Mouse (Mus musculus) lung, postnatal 14 days (tissue): Measurements from ENCODE around the gene Fam173b.

ENCODE experiments used
- DNase-seq: peaks from one replicate; pipeline ENCODE4 v3.0.0; 2021

The Fam173b gene

DNA sequence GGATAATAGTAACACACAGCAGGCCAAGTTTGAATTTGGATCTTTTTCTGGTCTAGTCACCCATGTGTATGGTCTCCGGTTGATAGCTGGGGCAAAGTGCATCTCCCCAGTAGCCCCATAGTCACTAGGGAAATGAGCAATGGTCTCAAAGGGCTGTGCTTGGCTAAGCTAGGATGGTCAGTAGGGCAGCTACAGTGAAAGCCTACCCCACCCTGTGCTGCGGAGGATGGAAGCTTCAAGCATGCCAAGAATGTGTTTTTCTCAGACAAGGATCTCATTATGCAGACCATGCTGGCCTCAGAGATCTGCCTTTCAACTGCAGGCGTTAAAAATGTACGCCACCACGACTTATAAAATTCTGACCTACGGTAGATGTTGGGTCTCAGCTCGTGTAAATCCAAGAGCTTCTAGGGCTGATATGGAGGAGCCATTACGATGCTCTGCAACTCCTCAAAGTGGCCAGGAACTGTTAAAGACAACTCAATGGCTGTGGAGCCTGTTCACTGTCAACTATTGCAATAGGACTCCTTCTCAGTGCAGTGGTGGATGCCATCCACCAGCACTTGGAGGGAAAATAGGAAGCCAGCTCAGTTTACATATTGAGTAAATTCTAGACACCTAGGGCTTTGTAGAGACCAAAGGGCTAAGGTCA lies 12.5 kb upstream of the Fam173b start:
- no peak for DNase-seq

DNA sequence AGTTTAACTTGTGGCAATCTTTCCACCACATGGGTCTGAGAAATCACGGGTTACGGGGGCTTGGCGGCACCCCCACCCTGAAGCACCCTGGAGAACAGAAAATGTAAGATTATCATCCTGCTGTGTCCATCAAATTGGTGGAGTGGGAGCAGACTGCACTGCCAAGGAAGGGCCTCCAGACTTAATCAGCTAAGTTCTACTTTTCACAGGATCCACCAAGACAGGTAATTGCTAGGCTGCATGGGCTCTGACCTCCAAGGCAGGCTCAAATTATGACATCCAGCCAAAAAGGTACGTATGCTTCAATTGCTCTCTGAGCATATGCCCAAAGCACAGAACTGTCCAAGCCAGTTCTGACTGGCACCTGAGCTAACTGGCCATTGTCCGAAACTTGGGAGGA lies 11.5 kb upstream of the Fam173b start:
- DNase-seq = no peak

DNA sequence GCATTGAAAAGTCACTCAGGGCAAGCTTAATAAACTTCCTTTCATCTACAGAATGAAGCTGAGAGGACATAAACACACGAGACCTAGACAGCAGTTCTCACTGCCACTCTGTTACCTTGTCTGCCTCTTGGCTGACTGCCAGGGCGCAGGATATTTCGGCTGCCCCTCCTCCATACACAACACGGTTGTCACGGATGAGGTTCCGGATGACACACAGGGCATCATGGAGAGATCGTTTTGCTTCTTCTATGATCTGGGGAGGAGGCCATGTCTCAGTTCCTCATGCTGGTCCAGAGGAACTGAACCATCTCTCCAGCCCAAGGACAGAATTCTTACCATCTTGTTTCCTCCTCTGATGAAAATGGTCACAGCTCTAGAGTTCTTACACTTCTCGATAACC lies 9.1 kb upstream of the Fam173b start:
- DNase-seq = no peak

DNA sequence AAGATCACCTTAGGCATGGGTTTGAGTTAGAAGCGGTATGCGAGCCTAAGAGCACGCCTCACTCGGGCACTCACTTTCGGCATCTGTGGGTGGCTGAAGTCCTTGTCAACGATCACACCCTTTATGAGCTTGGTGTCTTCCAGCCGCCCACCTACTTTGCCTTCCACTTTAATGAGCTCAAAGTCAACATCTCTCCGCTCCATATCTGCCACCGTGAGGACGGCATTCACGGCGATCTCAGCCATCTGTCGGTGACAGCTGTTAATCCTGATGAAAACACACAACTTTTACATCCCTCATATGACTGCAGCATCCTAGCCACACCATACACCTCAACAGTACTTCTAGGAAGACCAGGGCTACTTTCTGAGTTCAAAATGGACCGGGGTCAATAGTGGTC lies 7.4 kb upstream of the Fam173b start:
- no peak for DNase-seq

DNA sequence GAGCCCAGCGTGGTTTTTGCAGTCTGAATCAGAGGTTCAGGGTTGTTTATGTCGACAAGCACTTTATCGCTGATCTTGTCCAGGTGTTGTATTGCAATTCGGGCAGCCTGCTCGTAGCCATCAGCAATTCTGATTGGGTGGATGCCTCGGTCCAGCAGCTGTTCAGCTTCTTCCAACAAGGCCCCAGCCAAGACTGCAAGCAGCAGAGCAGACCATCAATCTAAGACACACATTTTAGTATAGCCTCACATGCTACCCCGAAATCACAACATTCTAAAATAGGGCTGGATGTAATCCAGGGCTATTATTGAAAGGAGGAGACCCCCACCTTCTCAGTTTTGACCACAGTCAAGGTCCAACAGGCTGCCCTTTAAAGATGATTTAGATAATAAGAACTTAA lies 6.0 kb upstream of the Fam173b start:
- DNase-seq = no peak

DNA sequence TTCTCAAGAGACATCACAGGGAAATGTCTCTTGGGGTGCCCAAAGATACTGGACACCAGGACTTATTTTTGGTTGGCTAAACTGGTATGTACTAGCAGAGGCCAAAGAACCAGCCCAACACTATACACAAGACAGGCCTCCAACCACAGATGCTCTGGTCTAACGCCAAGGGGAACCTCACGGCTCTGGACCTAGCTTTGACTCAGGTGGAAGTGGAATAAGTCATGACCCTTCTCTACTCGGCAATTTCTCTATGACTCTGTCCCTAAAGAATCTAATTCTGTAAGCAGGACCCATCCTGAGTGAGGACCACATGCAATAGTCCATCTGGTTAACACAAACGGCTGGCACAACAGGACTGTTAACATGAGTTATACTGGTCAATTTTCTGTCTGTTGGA lies 1.8 kb upstream of the Fam173b start:
- DNase-seq = no peak

DNA sequence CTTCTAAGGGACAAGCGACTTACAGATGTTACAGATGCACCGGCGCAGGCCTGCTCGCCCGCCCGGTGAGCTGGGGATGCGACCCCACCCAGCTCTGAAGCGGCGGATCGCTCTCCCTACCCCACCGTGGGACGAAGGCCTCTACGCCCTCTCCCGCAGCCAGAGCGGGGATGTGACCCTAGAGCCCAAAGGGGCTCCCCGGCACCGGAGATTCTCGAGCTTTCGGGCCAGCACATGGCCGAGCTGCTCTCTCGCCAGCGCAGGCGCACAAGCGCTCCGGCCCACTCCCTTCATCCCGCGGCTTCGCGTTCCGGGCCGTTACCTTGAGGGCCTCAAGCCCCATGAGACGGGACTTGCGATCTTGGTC lies 390 bp upstream of the Fam173b start:
- no peak for DNase-seq

DNA sequence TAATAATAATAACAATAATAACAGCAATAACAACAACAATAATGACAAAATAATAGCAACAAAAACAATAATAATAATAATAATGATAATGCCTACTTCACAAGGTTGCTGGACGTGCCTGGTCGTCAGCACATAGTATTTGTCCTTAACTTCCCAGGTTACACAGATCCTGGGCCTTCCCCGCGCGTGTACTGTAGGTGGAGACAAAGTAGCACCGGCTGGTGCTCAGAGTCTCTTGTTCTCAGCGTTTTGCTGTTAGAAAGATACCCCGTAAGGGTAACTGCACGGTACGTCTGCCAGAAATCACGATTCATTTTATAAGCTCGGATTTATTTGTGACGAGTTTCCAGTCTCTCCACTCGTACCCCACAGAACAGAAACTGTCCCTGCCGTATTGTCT lies 774 bp downstream of the Fam173b start:
- peak; percentile 45 for DNase-seq

DNA sequence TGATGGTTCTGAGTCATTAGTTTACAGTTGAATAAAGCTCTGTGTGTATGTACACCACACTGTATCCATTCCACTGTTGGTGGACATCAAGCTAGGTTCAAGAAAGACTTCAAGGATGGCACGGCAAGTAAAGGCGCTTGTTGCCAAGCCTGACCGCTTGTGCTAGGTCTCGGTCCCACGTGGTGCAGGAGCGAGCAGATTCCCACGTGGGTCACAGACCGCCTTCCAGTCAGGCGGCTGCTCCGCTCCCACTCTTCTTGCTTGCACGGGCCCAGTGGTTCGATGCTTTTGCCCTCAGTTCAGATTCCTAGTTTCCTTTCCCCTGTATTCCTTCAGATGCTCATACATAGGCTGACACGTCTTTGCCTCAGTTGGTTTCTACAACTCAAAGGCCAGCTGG lies 1.5 kb downstream of the Fam173b start:
- DNase-seq = no peak

DNA sequence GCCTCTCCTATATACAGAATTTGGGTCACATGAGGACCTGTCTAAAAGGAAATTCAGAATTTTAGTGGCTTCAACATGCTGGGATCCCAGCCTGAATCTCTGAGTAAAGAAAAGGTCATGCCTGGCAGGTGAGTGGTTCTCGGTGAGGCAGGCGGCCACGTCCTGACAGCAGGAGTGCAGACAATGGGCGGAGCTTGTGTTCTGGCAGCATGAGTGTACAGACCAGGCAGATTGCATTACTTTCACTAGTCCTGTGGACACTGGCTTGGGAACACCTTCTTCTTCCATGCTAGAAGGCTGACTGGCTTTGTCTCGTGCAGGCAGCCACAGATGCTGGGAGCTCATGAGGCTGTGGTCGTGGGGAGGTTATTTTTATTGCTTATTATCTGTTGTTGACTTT lies 5.2 kb downstream of the Fam173b start:
- peak; percentile 25 for DNase-seq

DNA sequence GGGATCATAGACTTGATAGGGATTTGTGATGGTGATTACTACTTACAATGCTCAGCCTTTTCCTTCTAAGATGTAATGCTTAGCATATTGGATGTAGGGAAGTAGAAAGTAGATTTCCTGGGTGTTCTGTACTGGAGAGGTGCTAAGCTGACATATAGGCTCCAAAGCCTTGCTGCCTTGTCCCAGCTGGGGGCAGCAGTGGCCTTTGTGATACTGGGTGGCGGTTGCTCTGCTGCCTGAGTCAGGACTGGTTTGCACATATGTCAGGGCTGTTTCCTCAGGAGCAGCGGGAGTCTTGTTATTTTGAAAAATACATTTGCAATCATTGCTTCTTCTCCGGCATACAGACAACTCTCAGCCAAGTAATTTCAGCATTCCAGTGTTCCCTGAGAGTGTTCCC lies 9.4 kb downstream of the Fam173b start:
- no peak for DNase-seq

DNA sequence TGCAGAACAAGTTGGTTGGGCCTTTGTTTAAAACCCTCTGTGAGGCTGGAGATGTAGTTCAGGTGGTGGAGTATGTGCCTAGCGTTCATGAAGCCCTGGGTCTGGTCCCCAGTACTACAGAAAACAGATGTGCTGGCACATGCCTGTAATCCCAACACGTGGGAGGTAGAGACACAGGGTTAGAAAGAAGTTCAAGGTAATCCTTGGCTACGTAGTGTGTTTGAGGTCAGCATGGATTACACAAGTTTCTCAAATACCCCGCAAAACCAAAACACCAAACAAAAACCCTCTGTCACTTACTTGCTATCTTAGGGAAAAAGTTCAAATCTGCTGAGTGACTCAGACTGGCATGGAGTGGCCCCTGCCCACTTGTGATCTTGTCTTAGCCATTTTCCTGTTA lies 10.3 kb downstream of the Fam173b start:
- no peak for DNase-seq

DNA sequence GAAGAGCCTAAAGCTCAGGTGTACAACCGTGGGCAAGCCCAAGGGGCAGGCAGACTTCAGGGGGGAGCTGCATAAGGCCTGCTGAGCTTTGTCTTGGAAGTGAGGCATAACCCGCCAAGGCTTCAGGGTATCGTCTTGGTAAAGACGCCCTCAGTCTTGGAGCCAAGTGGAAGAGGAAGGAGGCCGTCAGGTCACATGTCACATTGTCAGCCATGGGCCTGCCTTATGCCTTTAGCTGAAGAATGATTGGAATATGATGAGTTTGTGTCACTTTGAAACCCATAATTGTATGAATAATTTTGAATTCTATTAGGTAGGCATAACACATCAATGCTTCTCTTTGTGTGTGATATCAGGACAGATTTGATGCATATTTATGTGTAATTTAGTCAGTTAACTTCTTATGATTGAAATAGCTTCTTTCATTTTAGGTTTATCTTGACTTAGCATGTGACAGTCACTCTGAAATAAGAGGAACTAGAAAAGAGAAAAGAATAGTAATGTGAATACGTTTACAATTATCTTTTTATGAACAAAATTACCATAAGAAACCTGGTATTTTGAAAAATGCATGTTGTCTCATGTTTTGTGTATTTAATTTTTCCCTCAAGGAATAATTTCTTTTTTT lies 12.3 kb downstream of the Fam173b start:
- no peak for DNase-seq

DNA sequence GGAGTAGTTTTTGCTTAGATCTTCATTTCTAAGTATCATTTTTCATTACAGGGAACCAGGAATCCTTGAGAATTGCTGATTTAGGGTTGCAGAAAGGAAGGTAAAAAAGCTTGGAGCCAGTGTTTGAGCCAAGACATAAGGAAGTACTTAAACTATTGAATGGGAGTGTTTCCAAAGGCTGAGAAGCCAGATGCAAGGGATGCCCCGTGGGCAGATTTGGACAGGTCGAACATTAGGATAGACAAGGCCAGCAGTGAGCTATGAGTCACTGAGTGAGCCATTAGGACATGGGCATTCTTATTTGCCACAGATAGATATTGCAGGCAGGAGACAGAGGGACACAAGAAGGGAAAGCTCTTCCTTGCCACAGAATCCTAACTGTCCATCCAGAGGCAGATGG lies 13.0 kb downstream of the Fam173b start:
- no peak for DNase-seq

DNA sequence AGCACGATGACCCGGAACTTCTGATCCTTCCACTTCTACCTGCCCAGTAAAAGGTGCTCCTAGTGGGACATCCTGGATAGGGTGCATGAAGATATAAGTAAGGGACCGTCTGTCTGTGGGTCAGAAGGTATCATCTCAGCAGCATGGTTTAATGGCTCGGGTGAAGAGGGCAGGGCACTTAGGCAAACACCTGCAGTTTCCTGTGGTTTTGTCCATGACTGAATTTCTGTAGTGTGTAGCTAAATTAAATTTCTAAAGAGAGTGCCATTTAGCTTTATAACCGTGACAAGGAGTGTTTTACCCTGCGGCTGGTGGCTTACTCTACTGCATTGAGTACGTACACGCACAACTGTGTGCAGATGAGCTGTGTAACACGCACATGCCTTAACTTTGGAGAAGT lies 15.6 kb downstream of the Fam173b start:
- no peak for DNase-seq

DNA sequence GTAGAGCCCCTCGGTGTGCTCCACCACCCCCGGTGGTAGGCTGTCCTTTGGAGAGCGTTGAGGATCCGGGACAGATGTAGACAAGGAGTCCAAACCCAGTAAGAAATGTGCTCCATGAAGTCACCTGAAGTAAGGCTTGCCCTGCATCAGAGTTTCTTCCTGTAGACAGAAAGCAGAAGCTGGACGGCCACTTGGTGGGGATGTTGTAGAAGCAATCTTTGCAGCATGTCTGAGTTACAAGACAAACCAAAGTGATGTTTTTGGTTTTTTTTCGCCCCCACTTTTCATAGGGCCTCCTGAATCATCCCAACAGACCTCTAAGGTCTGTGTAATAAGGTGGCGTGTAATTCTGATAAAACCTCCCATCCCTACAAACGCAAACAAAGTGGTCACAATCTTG lies 17.9 kb downstream of the Fam173b start:
- no peak for DNase-seq

DNA sequence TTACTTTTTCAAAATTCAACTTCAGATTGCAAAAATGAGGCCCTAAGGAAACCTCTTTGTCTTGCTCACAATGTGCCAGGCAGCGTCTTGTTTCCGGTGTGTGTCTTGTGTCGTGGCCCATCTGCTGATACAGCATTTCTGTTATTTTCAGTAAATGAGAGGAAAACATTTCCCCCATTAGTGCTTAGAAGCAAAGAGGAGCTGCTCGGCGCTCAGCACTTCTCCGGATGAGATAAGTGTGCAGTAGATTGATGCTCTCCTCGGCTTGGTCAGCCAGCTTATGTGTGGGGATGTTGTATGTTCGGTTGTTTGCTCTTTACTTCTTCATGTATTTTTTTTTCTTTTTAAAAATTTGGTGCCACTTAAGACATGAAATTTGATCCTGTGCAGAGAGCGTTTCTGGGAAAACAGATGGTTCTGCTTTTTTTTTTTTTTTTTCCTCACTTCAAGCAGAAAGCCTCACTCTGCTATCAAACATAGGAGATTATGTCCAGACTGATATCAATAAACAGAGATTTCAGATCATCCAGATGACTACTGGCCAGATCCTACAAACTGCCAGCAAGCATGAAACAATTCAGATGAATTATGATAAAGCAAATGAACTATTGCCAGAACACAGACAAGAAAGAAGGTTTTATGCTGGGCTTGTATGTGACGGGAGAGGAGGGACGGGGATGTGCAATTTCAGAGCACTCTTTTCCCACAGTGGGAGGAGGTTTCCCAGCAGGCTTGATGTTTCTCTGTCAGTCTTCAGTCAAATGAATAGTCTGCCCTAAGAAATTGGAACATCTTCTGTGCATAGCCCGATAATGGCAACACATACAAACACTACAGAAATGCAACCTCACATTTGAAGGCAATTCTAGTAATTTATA lies 25.9 kb downstream of the Fam173b start:
- DNase-seq = no peak

DNA sequence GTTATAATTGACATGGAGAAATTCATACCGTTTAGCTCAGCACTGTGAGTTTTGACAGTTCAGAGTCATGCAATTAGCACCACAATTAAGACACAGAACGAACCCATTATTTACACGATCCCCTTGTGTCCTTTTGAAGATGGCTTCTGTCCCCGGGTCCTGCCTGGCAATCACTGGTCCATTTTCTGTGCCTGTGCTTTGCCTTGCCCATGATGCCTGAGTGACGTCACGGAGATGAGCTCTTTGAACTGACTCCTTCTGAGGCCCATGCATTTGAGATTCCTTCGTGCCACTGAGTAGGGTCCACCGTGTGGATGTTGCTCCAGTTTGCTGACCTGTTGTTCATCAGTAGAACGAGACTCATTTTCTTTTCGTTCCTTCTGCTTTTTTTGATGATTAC lies 26.5 kb downstream of the Fam173b start:
- no peak for DNase-seq

DNA sequence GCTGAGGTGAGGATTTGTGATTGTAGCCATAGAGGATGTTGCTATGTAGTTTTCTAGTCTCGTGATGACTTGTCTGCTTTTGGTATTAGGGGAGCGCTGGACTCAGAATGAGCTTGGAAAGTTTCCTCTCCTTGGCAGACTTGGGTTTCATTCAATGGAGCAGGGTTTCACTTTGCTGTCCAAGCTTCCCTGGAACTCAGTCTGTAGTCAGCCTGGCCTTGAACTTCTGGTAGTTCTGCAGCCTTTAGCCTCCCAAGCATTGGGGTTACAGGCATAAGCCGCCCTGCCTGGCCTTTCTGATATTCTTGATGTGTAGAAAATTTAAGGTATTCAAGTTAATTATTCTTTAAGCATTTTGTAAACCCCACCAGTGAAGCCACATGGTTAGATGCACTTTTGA lies 27.9 kb downstream of the Fam173b start:
- no peak for DNase-seq

DNA sequence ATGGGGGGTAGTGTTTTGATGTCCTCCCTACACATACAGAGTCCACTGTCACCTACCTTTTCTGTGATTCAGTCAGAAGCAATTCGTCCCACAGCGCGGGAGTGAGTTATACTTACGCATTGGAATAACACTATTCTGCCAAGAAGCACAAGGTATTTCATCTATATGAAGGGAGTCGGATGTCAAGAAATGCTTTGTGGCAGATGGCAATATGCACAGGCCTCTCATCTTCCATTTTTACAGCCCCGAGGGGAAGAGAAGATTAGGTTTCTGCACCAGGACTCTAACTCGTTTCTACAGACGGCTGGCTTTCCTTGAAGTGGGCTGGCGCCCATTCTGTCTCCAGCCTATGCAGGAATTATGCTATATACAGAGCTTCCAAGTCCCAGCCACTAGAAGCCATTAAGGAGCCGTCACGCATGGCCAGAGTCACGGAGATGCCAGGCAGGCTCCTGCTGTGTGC lies 29.8 kb downstream of the Fam173b start:
- no peak for DNase-seq

DNA sequence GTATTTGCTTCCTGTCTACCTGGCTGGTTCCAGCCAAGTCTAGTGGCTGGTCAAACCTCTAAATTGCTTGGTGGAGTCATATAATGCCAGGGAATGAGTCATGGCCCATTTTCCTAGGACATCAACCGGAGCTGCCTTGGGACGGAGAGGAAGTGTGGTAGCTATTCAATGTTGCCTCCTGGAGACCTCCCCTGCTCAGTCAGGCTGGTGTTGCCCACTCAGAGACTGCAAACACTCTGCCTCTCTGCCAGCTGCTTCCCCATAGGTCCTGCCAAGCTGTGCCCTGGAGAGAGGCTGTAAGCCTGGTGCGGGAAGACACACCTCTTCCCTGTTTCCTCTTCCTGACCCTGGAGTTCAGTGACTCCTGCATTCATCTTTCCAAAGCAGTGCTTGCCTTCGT lies 30.8 kb downstream of the Fam173b start:
- no peak for DNase-seq

DNA sequence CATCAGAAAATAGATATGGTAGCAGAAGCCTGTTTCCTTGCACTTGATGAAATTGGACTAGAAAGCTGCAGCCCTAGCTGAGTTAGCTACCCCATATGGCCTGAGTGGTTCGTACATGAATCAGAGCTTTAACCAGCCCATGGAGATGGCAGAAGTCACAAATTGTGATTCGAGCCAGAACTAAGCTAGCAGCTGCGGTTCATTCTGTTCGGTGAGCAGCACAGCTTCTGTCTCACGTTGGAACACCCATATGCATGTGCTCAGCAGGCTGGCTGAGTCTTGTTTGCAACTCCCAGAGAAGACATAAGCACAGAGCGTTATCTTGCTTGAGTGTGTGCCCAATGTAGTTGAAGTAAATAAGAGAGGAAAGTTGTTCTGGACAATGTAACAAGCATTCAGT lies 32.9 kb downstream of the Fam173b start:
- no peak for DNase-seq

DNA sequence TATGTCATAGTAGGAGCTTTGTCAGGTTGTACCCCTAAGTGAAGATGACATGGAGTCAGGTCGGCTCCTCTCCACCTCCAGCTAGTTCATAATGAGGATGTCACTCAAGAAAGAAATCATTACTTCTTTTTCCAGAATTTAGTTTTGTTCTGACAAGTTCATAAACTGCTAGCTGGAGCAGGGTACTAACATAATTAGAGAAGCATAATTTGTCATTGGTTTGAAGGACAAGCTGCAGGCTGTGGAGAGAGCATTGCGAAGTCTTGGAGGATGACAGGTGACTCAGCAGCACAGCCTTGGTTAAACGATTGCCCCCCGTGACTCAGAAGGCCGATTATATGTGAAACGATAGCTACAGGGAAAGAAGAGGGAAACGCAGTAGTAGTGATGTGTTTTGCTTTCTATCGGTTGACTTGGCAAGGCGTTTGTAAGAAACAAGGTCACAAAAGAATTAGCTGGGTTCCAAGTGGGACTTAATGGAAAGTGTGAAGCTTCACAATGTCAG lies 34.5 kb downstream of the Fam173b start:
- DNase-seq = no peak

DNA sequence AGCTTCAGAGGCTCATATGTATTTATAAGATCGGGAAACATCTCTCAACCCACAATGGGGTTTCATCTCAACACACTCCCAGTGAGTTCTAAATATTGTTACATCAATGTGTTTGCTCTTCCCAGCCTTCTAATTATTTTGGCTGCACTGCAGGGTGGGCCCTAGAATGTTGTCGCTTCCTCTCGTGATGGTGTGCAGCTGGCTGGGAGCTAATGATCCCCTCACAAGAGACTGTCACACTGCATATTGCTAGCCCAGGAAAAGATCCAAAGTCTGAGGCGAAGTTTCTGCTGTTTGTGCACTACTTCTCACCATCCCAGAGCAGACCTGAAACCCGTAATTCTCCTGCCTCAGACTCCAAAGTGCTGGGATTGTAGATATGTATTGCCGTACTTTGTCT lies 45.6 kb downstream of the Fam173b start:
- no peak for DNase-seq
